Mouse (Mus musculus) spleen, adult 2 months (tissue): ENCODE measurements around the gene Lrrn2.

Experiments used
- CTCF ChIP-seq: fragments of 200-500 bp; IDR thresholded peaks from 2 replicates; pipeline ENCODE4 v1.5.1; 2011; ENCODE audit warnings: mild to moderate bottlenecking, inconsistent platforms; ENCODE audit not compliant: insufficient read depth, insufficient read length, insufficient replicate concordance; ENCODE audit errors: extremely low read depth
- POLR2A ChIP-seq: fragments of 200-500 bp; IDR thresholded peaks from 2 replicates; pipeline ENCODE4 v1.6.1; 2011; ENCODE audit warnings: low read depth, low read length, inconsistent platforms

DNA sequence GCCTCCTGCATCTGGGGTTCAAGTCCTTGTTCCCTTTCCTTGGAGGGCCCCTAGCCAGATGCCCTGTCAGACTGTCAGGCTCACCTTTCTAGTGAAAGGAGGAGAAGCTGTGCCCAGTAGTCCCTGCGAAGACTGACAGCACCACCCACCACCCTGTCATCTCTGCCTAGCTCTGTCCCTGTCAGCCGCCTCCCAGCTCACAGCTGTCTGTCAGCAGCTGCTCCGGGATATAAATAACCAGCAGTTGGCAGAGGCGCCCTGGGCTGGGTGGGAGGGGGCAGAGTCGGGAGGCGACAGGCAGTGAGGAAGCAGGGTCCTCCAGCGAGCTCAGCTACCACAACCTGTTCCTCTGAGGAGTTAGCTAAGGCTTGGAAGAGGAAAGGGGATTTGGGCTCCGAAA lies 26.8 kb upstream of the Lrrn2 start:
- TF ChIP-seq POLR2A (no peak), CTCF (no peak)
